Mouse (Mus musculus): Measurements from ENCODE around the gene Tex2.
"Not testable (repeated sequence)": the region's sequence is repeated elsewhere in the genome, so short reads cannot be mapped to it uniquely, and the experiment has no call there.

Gene Tex2

DNA sequence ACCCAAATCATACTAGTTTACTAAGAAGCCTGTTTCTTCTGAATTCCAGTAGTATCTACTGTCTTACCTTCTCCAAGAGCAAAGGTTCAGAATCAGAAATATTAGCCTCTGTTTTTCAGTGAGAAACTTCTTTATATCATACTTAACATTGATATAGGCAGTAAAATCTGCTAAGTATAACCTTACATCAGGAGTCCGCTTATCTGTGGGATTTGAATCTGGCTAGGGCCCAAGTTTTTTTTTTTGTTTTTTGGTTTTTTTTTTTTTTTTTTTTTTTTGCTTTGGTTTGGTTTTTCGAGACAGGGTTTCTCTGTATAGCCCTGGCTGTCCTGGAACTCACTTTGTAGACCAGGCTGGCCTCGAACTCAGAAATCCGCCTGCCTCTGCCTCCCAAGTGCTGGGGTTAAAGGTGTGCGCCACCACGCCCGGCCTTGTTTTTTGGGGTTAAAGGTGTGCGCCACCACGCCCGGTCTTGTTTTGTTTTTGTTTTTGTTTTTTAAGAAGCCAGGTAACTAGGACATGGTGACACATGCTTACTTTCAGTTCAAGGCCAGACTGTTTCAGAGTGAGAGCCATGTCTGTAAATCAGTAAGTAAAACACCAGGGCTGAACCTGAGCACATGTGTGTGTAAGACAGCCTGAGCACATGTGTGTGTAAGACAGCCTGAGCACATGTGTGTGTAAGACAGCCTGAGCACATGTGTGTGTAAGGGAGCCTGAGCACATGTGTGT is 35.4 kb downstream of the Tex2 start:
- not testable (repeated sequence) for DNase-seq

DNA sequence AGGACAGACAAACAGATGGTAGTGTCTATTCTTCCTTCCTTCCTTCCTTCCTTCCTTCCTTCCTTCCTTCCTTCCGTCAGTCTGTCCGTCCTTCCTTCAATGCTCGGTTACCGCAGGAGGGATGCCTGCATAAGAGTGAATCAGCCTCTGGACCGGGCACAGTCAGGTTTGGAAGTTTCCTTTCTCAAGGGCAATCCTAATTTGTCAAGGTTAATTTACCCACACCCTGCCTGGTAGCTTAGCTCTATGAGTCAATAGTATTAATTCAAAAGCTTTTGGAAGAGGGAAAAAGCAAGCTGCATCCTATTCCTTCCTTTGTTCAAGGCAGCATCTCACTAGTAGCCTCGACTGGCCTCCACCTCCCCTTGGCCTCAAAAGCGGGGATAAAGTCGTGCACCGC is 38.8 kb downstream of the Tex2 start:
- DNase-seq = no peak

DNA sequence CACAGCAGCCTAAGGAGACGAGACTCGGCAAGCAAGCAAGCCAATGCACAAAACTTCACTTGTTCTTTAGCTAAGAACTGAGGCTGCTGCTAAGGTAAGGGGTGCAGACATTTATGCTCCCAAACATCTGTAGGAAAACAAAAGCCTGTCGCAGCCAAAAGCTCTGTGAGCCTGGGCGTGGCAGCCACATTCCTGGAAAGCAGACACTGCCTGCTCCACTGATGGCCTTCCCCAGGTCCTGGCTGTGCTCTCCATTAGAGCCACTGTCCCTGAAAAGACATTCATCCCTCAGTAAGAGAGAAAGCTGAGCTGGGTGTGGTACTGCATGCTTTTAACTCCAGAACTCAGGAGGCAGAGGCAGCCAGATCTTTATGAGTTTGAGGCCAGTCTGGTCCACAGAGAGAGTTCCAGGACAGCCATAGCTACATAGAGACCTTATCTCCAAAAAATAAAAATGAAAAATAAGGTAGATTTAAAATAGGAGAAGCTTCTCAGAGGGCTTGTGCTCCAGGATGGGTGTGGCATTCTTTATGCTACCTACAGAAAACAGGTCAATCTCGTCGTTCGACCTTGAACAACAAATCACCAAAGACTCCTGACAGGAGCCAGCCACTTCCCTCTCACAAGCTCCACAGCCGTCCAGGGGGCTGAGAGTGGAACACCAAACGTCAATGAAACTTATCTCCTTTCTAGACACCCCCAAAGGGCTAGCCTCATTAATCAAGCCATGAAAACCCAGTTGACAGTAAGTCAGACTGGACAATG is 39.6 kb downstream of the Tex2 start:
- no peak for DNase-seq

DNA sequence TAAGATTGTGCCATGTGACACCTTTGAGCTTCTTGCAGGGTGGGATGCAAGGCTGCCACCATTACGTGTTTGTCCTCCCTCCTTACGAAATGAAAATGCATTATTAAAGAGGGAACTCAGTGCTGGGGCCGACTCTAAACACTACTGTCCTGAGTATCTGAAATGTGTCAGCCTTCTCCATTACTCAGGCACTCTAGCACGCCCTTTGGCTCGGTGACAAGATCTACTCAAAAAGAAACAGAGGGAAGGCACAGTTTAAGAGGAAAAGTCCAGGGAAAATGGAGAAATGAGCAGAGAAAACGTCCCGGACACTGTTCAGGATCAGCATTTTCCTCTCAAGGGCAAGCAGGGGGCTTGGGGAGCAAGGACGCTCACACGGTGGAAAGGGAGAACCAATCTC is 40.3 kb downstream of the Tex2 start:
- DNase-seq = no peak

DNA sequence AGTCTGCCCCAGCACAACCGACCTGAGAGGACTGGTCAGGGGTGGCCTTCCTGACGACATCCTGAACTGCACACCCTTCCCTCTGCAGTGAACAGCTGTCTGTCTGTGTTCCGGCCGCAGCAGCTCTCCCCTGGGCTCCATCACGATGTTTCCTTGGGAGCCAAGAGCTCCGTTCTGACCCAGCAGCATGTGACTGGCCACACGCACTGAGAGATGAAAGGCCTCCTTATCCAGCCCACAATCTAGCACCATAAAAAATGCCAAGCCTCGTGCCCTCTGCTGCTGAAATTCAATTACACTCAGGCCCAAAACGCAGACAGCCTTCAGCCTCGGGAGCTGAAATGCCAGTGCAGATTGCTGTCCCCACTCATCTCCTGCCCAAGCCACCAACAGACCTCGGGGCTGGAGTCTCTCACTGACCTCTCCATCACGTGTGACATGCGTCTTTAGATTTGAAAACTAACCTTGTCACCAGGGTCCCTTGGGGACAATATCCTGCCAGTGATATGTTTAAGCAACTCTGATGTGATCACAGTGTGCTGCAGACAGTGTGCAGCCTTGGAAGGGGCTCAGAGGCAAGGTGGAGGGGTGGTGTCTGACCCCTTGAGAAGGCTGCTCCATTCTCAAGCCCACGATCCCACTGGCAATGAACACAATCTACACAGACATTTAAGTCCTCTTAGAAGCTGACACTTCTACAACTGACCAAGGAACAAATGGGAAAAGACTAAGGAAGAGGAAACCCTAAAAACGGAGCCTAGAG is 41.0 kb downstream of the Tex2 start:
- DNase-seq = peak; percentile 50

DNA sequence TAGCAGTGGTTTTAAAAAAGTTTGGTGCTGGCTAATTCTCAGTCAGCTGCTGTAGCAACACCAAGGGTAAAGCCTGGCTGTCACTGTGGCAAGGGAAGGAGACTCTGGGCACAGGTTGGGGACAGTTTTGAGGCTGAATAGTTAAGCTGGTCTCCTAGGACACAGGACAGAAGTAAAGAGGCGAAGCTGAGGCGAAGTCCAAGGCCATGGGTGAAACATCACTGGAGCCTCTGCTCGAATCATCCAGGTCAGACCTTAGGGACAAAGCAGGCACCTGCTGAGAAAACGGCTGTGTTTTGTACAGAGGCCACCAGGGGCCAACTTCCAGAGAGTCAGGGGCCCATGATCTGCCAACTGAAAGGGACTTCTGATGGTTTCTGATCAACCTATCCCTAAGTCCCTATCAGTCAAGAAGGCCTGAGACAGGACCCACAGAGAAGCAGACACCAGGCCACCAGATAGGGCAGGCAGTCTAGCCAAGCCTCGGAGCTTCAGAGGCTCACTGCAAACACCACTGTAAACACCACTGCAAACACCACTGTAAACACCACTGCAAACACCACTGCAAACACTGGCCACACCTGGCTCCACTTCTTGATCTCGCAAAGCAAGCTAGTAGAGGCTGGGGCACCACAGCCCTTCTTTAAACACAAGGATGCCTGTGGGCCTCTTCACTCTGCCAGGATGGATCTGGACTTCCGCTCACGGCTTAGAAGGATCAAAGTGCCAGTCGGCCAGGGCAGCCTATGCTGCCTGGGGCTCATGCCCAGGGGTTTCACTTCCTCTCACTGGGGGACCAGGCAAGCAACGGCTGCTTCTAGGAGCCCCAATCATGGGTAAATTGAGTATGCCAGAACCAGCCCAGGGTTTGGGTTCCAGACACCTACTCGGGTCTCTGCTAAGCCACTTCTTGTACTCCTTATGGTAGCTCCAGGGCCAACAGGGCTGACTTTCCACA is 41.9 kb downstream of the Tex2 start:
- no peak for DNase-seq

DNA sequence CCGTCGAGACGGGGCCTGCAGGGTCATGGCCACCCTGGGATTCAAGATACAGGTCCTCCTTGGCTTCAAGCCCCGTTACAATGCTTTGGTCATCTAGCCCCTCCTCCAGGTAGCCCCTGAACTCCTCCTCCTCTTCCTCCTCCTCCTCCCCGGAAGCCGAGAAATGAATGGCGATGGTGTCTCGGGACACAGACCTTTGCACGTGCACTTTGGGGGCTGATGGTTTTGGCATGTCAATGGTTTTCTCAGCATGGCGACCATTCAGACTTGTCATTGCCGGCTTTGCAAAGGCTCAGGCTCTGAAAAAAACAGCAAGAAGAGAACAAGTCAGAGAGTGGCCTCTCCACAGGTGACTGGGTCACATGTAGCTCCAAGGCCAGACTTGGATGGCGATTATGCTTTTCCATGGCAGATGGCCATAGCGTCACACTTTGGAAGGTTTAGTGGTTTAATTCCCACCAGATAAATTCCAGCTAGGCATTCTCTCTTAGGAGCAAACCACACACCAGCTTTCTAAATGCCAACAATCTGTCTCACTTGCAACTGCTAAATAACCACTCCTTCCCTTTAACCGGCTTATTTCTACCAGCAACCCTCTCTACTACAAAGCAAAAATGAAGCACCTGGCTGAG is 44.8 kb downstream of the Tex2 start:
- no peak for DNase-seq

DNA sequence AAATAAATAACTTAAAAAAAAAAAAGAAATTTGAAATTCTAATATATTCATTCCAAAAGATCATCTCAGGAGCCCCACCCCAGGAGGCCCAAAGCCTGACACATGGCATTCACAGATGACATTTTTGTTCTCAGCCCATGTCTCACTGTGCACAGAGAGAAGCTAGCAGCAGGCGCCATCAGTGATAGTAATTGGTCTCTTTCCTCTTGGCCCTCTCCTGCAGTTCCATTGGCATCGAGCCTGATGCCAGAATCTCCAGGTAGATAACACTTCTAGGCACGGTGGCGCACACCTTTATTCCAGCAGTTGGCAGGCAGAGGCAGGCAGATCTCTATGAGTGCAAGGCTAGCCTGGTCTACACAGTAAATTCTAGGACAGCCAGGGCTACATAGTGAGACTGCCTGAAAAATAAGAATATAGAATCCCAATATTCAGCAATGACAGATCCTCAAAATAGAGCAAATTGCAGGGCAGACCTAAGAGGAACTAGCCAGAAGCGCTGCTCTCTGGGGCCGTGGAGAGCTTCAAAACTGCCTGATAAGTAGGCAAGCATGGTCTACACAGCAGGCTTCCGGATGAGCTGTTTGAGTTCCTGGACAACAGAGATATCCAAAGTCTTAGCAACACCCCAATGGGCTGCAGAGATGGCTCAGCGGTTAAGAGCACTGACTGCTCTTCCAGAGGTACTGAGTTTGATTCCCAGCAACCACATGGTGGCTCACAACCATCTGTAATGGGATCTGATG is 47.0 kb downstream of the Tex2 start:
- no peak for DNase-seq

DNA sequence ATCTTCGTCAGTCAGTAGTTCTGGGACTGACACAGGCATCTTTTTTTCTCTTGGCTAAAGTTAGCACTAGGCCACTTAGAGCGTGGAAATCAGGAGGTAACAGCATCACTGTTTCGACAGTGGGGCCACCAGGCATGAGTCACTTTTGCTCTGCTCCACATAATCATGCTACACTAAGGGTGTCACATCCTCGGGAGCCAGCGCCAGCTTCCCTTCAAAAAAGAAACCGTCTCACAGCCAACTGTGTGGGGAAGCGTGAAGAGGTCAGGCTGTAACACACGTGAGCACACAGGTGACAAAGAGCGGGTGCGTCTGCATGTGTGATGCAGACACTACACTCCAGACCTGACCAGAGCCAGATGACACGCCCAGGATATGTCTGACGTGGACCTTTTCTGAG is 49.0 kb downstream of the Tex2 start:
- no peak for DNase-seq

DNA sequence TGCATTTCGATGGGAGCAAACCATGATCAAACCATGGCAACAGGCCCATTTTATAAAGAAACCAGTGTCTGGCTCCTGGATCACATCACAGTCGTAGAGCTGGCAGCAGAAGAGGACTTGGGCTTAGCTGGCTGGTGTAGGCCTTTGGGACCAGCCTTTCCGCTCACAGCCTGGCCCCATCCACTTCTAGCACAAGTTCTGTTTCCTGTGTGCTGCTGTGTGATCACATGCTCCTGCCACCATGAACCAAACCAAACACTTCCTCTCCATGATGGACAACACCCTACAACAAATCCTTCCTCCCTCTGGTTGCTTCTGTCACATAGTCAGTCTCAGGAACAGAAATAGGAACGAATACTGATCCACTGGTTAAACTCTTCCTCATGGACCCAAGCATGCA is 50.5 kb downstream of the Tex2 start:
- no peak for DNase-seq

DNA sequence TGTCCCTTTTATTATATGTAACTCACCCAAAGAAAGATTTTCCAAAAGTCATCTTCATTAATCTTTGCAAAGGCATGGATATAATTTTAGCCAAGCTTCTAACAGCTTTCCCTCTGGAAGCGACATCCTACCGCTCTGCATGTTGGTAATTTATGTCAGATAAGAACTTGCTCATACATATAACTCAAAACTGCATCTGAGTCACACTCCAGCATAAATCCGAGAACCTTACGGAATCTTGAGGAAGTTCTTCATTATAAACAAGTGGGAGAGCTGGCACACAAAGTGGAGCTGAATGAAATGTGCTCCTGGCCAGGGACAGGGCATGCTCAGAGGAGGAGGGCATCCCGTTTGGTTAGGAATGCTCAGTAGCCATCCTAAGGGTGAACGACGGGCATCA is 53.5 kb downstream of the Tex2 start:
- no peak for DNase-seq

DNA sequence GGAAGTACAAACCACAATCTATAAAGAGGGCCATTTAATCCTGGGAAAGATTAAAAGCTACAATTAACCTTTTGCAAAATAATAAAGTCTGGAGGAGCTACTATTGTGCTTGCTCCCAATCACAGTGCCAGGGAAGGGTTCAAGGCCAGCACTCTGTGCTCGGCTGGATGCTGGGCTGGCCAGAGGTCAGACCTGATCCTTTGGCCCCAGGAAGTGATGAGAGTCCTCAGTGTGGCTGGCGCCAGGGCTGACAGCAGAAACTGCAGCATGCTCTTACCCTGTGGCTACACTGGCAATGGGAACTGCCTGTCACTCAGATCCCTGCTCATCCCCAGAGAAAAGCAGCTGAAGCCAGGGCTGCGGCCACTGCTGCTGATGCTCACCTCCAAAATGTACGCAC is 55.2 kb downstream of the Tex2 start:
- peak; percentile 39 for DNase-seq

DNA sequence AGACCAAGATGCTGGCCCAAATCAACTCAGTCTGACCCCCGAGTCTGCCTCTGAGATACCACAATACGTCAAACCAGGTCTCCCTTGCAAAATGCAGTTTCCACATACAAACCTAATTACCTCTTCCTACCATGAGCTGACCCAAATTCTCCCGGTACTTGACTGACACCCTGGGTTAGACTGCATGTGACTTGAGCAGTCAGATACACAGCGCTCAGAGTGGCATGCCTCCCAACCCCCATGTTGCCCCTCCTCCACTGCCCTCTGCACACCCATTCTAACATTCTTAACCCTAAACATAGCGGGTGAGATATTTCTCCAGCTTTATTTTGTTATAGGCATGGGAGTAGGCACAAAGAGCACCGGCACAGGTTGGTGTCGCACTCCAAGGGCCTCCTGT is 55.8 kb downstream of the Tex2 start:
- no peak for DNase-seq

DNA sequence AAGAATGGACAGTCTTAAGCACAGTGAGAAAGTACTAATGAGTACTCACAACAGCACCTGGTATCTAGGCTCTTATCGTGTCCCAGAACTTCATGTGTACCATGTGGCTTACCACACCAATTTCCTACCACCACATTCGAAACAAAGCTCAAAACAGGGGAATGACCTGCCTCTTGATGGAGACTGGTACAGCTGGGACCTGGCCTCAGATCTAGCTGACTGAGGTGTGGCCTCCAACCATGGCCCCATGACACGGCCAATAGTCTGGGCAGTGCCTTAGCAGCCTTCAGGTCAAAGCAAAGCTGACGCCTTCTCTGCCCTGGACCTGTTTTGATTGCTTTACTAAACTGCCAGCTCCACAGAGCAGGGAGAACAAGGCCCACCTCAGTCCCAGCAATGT is 56.5 kb downstream of the Tex2 start:
- peak; percentile 34 for DNase-seq

DNA sequence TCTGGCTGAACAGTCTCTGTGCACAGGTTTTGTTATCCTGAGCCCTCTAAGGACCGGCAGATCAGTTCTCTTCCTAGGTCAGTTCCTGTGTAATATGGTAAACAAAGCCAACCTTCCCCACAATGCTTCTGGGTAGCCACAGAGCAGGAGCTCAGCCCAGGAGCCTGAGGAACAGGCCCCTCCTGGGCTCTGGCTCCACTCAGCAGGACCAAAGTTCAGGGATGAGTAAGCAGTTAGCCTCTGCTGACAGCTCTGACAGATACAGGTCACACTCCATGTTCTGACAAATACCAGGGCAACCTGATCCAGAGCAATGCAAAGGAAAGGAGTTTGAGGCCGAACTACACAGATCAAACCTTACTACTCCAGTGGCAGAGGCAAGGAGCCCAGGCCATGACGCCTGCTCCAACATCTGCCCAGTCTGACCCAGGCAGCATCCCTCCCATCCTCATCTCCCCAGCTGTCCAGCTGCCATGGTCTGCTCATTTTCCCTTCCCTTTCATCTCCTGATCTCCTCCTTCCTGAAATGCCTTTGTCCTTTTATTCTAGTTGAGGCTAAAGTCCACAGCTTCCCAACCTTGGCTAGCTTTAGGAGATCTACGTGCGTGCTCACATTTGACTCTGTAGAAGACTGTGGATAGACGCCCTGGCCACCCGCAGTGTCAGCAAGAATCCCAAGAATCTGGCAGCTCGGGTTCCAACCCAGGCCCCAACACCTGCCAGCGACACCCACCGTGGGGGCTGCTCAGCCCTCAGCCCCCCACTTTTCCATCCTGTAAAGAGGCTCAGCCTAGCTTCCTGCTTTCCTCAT is 57.2 kb downstream of the Tex2 start:
- peak; percentile 79 for DNase-seq

DNA sequence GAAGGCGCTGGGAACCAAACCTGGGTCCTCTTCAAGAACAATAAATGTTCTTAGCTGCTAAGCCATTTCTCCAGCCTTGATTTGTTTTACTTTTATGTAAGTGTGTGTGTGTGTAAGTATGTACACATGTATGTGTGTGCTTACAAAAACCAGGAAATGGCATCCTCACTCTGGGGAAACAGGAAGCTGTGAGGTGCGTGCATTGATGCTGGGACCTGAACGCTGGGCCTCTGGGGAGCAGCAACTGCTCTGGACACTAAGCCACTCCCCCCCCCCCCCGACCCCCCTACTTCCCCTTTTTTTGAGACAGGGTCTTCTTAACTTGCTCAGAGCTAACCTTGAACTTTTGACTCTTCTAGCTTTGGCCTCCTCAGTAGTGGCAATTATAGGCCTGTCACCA is 62.8 kb downstream of the Tex2 start:
- DNase-seq = no peak

DNA sequence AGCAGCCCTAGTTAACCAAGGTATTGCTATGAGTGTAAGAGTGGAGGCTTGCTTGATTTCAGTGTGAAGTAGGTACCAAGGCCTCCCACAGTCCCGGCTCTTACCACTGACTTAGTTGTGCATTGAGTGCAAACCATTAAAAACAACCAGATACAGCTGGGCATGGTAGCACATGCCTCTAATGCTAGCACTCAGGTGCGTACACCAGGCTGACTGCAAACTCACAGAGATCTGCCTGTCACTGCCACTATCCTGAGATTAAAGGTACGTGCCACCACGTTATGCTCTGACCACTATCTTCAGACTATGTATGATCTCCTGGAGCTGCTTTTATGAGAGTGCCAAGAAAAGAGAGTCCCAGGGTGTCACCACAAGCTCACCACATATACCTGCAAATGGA is 67.1 kb downstream of the Tex2 start:
- no peak for DNase-seq

DNA sequence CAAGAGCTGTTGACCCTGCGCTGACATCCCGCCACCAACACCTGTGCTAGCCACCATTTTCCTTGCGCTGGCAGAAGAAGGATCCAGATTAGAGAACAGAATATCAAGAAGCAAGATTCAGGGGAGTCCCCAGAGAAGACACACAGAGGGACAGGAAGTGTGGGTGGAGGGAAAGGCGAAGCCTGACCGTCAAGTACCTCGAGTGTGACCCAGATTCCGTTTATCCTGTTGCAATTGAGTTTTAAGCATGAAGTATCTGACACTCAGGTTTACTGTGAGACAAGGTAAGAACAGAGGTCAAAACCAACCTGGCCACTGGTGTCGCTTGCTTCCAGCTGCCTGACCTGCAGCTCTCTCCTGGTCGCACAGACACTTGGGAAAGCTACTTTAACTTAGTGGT is 68.3 kb downstream of the Tex2 start:
- DNase-seq = no peak

DNA sequence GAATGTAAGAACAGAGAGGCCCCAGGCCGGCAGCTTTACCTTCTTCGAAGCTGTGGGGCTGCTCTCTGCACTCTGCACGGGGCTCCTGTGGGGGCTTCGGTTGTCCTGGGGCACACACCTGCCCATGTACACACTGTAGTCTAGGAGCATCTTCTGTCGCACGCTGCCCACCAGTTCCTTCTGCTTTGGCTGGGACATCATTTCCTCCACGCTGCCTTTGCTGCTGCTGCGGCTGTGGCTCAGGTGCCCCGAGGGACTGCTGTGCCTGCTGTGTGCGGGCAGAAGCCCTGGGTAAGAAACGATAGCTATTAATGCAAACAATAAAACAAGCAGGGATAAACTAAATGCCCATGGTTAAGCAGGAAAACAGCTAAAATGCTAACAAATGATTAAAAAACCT is 69.1 kb downstream of the Tex2 start:
- no peak for DNase-seq

DNA sequence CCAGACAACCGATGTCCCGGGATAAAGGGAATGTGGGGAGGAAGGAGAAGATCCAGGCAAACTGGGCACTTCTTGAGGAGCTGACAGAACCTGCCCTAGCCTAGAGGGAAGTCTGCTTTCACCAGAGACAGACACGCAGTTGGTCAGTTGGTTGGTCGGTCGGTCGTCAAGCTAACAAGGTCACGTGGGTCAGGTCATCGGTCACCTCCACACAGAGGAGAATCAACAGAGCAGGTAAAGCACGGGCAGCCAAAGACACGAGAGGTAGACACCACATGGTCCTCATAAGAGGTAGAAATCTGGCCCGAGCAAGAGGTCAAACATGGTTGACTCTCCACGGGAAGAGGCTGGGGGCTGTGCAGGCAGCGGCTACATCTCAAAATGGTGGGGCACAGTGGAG is 70.2 kb downstream of the Tex2 start:
- DNase-seq = no peak

DNA sequence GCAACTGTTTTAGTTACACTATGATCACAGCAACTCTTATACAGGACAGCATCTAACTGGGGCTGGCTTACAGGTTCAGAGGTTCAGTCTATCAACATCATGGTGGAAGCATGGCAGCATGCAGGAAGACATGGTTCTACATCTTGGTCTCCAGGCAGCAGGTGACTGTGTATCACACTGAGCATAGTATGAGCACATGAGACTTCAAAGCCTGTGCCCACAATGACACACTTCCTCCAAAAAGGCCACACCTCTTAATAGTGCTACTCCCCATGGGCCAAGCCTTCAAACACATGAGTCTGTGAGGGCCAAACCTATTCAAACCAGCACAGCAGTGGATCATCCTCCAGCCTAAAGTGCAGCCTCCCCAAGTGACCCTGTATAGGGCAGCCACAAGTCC is 70.8 kb downstream of the Tex2 start:
- no peak for DNase-seq

Data from kidney, adult 11 months (tissue).